Mouse (Mus musculus) G1E-ER4 (cell line): ENCODE measurements around the gene B4galt5. TPM values are rescaled to one million over a fixed set of nuclear protein-coding genes. Genes with fewer than 3 reads are reported as not detected.

ENCODE experiments used
- GATA1 ChIP-seq: IDR thresholded peaks from one replicate; pipeline ENCODE4 v1.8.0; 2012; ENCODE audit warnings: low read length, inconsistent platforms
- polyA plus RNA-seq: library from polyadenylated mRNA; stranded (reverse); fragments of >175 nt; gene quantifications from 2 replicates; pipeline ENCODE4 v1.2.3, GENCODE M21; 2012

The B4galt5 gene
- polyA plus RNA-seq, 1 experiment: not detected

DNA sequence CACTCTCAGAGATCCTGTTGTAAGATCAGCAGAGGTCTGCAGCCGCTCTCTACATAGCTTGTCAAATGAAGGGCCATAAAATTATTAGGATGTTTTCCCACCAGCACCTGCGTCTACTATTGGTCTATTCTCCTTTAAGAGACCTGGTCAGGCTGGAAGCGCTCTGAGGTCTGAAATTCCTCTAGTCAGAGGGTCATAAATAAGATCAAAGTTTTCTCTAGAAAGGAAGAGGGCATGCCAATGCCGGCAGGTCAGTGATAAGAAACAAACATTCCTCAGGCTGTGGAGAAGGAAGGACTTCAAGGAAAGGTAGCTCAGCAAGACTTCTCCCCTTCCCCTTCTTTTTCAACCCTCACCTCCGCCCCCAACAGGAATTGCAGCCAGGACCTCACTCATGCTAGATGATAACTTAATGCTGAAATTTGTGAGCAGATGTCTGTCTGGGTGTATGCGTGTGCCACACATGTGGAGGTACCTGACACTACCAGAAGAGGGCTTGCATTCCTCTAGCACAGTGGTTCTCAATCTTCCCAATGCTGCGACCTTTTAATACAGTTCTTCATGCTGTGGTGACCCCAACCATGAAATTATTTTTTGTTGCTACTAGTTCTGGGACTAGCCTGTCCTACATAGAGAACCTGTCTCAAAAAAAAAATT is 3.3 kb downstream of the B4galt5 start:
- TF ChIP-seq GATA1: no peak

DNA sequence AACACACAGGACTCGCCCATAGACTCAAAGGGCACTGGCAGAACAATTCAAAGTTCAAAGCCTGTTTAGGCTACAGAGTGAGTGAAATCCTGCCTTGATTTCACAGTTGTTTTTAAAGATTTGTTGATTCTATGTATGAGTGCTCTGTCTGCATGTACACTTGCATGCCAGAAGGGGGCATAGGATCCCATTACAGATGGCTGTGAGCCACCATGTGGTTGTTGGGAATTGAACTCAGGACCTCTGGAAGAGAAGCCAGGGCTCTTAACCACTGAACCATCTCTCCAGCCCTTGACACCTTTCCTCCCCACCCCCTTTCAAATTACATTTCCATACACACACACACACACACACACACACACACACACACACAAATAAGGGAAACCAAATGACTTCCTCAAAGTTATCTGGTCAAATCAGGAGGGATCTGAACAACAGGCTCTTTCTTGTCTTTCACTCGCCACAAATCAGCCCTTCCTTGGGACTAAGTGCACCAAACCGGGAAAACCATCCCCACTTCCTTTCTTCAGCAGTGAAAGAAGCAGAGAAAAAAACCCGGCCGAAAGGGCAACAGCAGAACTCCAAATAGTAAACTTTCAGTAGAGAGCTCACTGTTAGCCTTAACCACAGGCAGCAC is 4.0 kb downstream of the B4galt5 start:
- TF ChIP-seq GATA1: no peak

DNA sequence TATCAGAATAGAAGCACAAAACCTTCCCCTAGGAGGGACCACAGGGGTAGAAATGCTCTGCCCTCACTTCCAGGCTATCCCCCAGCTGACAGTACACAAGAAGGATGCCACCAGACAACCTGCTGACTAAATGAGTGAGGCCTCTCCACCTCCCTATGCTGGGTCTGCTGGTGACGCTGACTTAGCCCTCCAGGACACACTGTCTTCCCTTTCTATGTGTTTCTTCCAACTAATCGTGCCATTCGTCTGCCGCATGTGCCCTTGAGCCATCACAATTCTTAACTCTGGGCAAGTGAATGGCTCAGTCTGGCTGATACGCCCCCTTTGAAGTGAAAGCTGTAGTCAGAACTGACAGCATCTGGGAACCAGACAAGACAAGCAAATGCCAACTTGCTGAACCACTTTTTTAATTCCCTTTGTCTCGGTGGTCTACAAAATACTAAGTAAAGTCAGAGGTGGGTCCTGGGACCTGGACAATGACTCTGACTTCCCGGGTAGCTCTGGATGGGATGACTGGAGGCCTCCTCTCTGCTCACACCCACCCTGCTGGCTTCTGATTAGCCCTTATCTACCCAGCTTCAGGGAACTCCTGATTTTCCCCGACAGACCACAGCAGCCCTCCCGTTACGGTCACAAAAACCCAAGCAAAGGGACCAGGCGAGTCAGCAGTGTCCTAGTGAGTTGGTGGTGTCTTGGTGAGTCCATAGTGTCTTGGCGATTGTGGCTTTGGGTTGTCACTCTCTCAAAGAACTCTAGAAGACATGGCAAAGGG is 5.4 kb downstream of the B4galt5 start:
- TF ChIP-seq GATA1: no peak

DNA sequence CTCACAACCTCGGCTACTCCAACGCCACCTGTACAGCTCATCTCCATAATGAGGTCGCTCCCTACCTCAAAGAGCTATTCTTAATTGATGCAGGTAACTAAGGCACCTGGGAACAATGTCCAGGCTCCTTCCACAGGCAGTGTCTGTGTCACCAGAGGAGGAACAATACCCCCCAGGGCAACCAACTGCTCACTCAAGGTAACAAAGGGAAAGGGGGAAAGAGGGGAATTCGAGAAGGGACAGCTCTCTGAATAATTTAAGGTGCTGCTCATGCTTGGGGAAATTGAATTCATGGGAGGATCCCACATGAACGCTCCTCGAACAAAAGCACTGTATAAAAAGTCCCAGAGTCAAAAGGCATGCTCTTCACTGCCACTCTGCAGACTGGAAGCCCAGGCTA is 6.1 kb downstream of the B4galt5 start:
- no peak for TF ChIP-seq GATA1

GRCm38 (mm10) chr2:167337580-167337979 is 11.4 kb downstream of the B4galt5 start:
- TF ChIP-seq GATA1: no peak

GRCm38 (mm10) chr2:167337214-167337512 is 11.8 kb downstream of the B4galt5 start:
- no peak for TF ChIP-seq GATA1

DNA sequence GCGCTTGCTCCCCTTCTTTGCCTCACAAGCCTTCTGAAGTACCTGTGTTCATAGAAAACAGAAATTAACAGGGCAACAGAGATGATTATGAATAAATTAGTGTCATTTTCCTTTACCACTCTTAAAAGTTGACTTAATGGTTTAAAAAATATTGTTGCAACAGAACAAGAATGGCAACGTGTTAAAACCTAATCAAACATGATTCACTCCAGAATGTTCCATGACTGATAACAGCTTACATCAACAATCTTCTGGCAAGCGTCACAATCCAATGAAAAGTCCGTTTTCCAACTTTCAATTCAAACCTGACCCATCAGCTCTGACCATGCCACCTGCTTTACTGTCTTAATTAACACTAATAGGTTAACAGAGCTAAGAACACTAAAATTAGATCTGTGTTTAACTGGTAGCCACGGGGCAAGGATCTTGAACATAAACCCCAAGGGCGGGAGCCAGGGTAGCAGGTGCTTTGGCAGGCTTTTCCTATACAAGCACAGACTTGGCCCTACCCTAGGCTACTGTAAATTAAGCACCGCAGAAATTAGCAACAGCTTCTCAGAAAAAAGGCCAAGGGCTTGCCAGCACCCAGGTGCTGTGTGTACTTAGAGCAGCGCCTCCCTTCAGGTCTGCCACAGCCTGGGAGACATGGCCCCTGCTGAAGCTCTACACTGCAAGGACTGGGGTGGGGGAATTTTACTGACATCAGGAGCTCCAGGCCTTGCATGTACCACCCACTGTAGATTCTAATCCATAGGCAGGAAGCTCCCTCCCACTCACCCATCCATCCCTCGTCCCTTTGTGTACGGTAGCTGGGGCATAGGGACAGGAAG is 12.4 kb downstream of the B4galt5 start:
- TF ChIP-seq GATA1: no peak

GRCm38 (mm10) chr2:167335066-167335465 is 13.9 kb downstream of the B4galt5 start:
- TF ChIP-seq GATA1: no peak

GRCm38 (mm10) chr2:167334312-167334711 is 14.7 kb downstream of the B4galt5 start:
- TF ChIP-seq GATA1: no peak

- TF ChIP-seq GATA1: no peak
Measured at GRCm38 (mm10) chr2:167333450-167333849, 15.5 kb downstream of the B4galt5 start.

DNA sequence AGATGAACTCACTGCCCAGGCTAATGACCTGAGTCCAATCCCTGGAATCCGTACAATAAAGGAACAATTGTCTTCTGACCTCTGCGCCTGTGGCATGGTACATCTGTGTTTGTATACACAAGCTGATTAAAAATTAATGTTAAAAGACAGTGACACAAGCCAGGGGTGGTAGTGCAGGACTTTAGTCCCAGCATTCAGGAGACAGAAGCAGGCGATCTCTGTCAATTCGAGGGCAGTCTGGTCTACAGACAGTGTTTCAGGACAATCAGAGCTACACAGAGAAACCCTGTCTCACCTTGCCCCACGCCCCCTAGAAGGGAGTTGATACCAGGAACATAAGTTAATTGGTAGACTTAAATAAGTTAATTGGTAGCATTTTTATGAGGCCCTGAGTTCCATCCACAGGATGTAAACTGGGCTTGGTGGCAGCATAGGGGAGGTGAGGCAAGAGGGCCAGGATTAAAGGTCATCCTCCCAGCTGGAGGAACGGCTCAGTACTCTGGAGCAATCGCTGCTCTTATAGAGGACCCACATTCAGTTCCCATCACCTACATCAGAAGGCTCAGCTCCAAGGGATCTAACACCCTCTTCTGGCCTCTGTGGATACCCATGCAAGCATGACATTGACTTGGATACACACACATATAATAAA is 16.5 kb downstream of the B4galt5 start:
- no peak for TF ChIP-seq GATA1

DNA sequence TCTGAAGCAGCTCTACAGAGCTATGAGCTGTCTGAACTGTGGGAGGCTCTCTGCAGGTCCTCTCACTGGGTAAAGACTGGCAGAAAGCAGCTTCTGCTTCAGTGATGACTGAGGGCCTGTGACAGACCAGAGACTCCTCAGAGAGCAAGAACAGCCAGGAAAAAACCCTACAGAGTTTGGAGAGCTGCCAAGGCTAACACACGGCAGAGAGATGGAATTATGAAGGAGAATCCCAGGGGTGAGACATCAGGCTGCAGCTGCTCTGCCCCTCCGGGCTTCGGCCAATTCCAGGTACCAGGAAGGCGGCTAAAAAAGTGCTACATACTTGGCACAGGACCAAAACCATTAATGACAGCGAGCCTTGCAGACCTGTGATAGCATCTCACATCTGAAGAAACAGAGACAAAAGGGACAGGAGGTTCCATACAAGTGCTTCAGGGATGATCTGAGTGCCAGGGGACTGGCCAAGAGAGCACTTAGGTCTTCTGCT is 17.5 kb downstream of the B4galt5 start:
- no peak for TF ChIP-seq GATA1

DNA sequence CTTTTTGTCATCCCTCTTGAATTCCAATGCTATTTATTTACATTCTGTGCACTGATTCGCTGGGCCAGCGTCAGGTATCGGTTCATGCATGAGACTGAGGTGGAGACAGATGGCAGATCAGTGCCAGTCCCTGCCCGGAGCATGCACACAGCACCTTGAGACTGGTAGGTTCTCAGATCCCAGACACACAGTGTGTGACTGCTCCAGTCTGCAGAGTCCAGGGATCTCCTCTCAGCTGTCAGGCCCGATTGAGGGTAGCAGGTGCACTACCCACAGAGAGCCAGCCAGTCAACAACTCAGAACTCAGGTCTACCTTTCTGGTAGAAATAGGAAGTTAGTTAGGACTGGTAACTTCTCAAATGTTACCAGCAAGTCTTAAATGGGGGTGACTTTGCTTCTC is 18.4 kb downstream of the B4galt5 start:
- TF ChIP-seq GATA1: no peak

GRCm38 (mm10) chr2:167329478-167330262 is 19.3 kb downstream of the B4galt5 start:
- no peak for TF ChIP-seq GATA1

GRCm38 (mm10) chr2:167328340-167328739 is 20.6 kb downstream of the B4galt5 start:
- no peak for TF ChIP-seq GATA1
